Mouse (Mus musculus): ENCODE data around the gene 6430548M08Rik. TPM values are rescaled to one million over a fixed set of nuclear protein-coding genes. Genes with fewer than 3 reads are reported as not detected.
A peak's percentile ranks its signal among the peaks of the same experiment; 100 is the strongest.

The 6430548M08Rik gene
- polyA plus RNA-seq, 1 experiment from 2014 or later: 6.5 TPM

DNA sequence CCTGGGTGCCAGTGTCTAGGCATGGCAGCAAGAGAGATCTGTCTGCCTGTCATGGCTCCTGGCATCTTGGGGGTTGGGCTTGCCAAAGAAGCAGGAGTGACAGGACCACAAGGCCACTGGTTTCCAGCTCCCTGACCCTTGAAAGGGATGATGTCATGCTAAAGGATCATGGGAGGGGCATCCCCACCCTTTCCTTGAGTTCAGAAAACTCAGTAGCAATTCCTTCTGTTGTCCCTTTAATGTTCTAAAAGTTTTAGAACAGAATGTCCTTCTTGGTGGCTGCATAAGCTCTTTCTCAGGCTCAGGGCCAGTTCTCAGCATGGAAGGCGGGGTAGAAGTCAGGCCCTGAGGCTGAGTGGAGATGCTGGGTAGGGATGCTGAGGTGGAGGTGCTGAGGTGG lies 59.2 kb downstream of the 6430548M08Rik start:
- no peaks in the 10 kb centered on the region for H3K36me3 ChIP-seq
- peaks cover 22% of the 10 kb centered on the region for H3K4me1 ChIP-seq
- no peaks in the 10 kb centered on the region for H3K9me3 ChIP-seq
- H3K4me3 ChIP-seq: no peak overlapping the region
- no peak overlapping the region for H3K27ac ChIP-seq
- no peak overlapping the region for H3K4me2 ChIP-seq (replicated peaks)
- no peak for ATAC-seq (ENCODE audit: insufficient number of reproducible peaks, insufficient read depth, low FRiP score, low TSS enrichment)
- no peak overlapping the region for H3K9ac ChIP-seq
- peaks cover 37% of the 10 kb centered on the region for H3K27me3 ChIP-seq
- 66% methylated on average over 1 of the region's 1 CpGs for WGBS

DNA sequence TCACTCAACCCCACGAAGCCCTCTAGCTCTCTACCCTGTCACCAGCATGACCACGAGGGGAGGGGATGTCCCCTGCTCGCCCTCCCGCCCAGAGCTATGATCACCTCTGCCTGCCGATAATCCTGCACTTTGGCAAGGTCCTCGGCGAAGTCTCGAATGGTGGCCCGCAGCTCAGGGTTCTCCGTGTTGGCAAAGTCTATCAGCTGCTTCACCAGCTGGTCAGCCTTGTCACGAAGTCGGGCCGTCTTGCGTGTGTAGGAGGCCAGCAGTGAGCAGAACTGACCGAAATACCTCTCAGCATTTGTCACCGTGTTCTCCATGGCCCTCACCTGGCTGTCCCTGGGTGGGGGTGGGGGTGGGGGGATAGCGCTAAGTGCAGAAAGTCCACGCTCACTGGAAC lies 60.7 kb downstream of the 6430548M08Rik start:
- peaks cover 32% of the 10 kb centered on the region for H3K4me1 ChIP-seq

DNA sequence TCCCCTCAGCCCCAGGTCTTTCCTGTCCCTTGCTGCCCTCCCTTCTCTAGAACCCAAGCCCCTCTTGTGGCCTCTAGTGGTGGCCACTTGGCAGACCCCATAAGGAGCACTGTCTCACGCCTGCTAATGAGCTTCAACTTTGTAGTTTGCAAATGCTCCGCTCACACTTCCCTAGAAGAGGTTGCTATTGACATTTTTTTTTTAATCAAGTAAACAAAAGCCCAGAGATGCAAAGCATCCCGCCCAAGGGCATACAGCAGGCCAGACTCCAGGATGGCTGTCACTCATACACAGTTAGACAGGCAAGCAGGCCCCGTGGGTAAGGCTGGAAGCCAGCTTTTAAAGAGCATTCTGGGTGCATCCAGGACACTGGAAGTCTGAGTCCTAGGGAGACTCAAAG lies 62.7 kb downstream of the 6430548M08Rik start:
- H3K9me3 ChIP-seq: no peaks in the 10 kb centered on the region
- H3K4me3 ChIP-seq: no peak overlapping the region
- 24% methylated on average over 4 of the region's 4 CpGs for WGBS
- H3K27me3 ChIP-seq: peaks cover 33% of the 10 kb centered on the region
- H3K27ac ChIP-seq: peak overlapping the region; percentile 58; the same call in 1 of the 2 replicates
- peak overlapping the region; percentile 52 for H3K4me2 ChIP-seq (replicated peaks)
- peaks cover 39% of the 10 kb centered on the region for H3K4me1 ChIP-seq
- no peak for ATAC-seq (ENCODE audit: insufficient number of reproducible peaks, insufficient read depth, low FRiP score, low TSS enrichment)
- H3K9ac ChIP-seq: no peak overlapping the region
- H3K36me3 ChIP-seq: no peaks in the 10 kb centered on the region

More for the DNA sequence above, 60.7 kb downstream of the 6430548M08Rik start:
- no peaks in the 10 kb centered on the region for H3K9me3 ChIP-seq
- no peak overlapping the region for H3K9ac ChIP-seq
- no peaks in the 10 kb centered on the region for H3K36me3 ChIP-seq
- no peak for ATAC-seq (ENCODE audit: insufficient number of reproducible peaks, insufficient read depth, low FRiP score, low TSS enrichment)
- 40% methylated on average over 18 of the region's 18 CpGs for WGBS
- no peak overlapping the region for H3K4me2 ChIP-seq (replicated peaks)
- no peak overlapping the region for H3K4me3 ChIP-seq
- H3K27me3 ChIP-seq: peaks cover 33% of the 10 kb centered on the region
- no peak overlapping the region for H3K27ac ChIP-seq

- H3K4me3 ChIP-seq: 0 out of 2 replicates have a peak within 1 kb of the TSS, but pooled peaks have one; percentile 6
- peak; percentile 72 for ATAC-seq (ENCODE audit: insufficient number of reproducible peaks, insufficient read depth, low FRiP score, low TSS enrichment)
Measured at GRCm38 (mm10) chr8:120177318-120178123, 63.6 kb downstream of the 6430548M08Rik start, which contains the start of gene Fam92b. TSS of gene Fam92b (minus strand) at chr8:120177466.

DNA sequence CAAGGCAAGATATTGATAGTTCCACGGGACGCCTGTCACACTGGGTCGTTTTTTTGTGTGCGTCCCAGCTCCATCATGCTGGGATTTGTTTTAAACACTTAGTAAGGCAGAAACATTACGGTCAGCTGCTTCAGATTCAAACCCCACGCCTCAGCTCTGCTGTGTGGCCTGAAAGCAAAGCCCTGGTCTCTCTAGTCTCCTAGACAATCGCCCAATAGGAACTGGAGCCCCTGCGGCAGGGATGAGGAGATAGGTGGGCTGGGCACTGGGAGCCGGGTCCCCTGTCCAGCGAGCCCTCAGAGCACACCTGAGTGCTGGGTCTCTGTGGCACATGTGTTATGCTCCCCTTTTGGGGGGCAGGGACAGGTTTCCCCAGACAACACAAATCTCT lies 64.2 kb downstream of the 6430548M08Rik start:
- no peaks in the 10 kb centered on the region for H3K36me3 ChIP-seq
- no peak for ATAC-seq (ENCODE audit: insufficient number of reproducible peaks, insufficient read depth, low FRiP score, low TSS enrichment)
- H3K9me3 ChIP-seq: no peaks in the 10 kb centered on the region
- 5% methylated on average over 10 of the region's 10 CpGs for WGBS
- H3K27me3 ChIP-seq: peaks cover 33% of the 10 kb centered on the region
- H3K9ac ChIP-seq: no peak overlapping the region
- H3K4me2 ChIP-seq (replicated peaks): peak overlapping the region; percentile 52
- H3K4me3 ChIP-seq: no peak overlapping the region
- H3K4me1 ChIP-seq: peaks cover 39% of the 10 kb centered on the region
- H3K27ac ChIP-seq: no peak overlapping the region

More at GRCm38 (mm10) chr8:120177318-120178123, 63.6 kb downstream of the 6430548M08Rik start, which contains the start of gene Fam92b:
- H3K9me3 ChIP-seq: no peaks in the 10 kb centered on the region
- H3K27me3 ChIP-seq: peaks cover 33% of the 10 kb centered on the region
- 0% methylated on average over 23 of the region's 26 CpGs for WGBS
- H3K4me1 ChIP-seq: peaks cover 39% of the 10 kb centered on the region
- 0 out of 2 replicates have a peak within 1 kb of the TSS, but pooled peaks have one; percentile 30 for H3K9ac ChIP-seq
- no peaks in the 10 kb centered on the region for H3K36me3 ChIP-seq
- peak within 1 kb of the TSS; percentile 52 for H3K4me2 ChIP-seq (replicated peaks)
- peak within 1 kb of the TSS; percentile 58 for H3K27ac ChIP-seq

GRCm38 (mm10) chr8:120179027-120179431 lies 65.1 kb downstream of the 6430548M08Rik start:
- peak; percentile 55; the same call in 1 of the 2 replicates for ATAC-seq (ENCODE audit: insufficient number of reproducible peaks, insufficient read depth, low FRiP score, low TSS enrichment)
- H3K9ac ChIP-seq: no peak overlapping the region
- WGBS: 0% methylated on average over 10 of the region's 10 CpGs

GRCm38 (mm10) chr8:120180445-120180970 lies 66.6 kb downstream of the 6430548M08Rik start:
- Histone ChIP-seq H3K9me3 (no peaks in the 10 kb centered on the region), H3K4me2 (replicated peaks) (no peak overlapping the region), H3K36me3 (no peaks in the 10 kb centered on the region), H3K27me3 (peaks cover 16% of the 10 kb centered on the region), H3K4me3 (no peak overlapping the region), H3K9ac (no peak overlapping the region), H3K27ac (no peak overlapping the region), H3K4me1 (peaks cover 55% of the 10 kb centered on the region)
- 43% methylated on average over 7 of the region's 7 CpGs for WGBS
- no peak for ATAC-seq (ENCODE audit: insufficient number of reproducible peaks, insufficient read depth, low FRiP score, low TSS enrichment)

More at GRCm38 (mm10) chr8:120179027-120179431, 65.1 kb downstream of the 6430548M08Rik start:
- Histone ChIP-seq H3K27ac (no peak overlapping the region), H3K4me2 (replicated peaks) (peak overlapping the region; percentile 38), H3K9me3 (no peaks in the 10 kb centered on the region), H3K4me3 (no peak overlapping the region; the same call in 1 of the 2 replicates), H3K27me3 (peaks cover 31% of the 10 kb centered on the region), H3K4me1 (peaks cover 40% of the 10 kb centered on the region), H3K36me3 (no peaks in the 10 kb centered on the region)

DNA sequence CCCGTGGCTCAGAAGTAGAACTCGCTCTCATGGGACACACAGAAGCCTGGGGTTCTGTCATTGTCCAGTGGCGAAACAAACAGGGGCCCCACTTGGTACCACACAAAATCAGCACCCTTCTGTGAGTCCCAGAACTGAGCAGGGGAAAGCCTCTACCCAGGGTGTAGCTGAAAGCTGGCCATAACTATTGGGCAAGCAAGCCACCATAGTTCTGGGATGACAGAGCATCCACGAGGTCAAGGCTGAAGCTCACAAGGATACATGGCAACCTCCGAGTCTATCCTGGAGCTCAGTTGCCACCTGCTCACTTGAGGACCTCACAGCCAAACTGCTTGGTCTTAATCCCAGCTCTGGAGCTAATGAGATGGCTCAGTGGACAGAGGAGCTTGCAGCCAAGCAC lies 67.3 kb downstream of the 6430548M08Rik start:
- ATAC-seq (ENCODE audit: insufficient number of reproducible peaks, insufficient read depth, low FRiP score, low TSS enrichment): no peak
- no peak overlapping the region for H3K9ac ChIP-seq
- no peak overlapping the region for H3K4me2 ChIP-seq (replicated peaks)

DNA sequence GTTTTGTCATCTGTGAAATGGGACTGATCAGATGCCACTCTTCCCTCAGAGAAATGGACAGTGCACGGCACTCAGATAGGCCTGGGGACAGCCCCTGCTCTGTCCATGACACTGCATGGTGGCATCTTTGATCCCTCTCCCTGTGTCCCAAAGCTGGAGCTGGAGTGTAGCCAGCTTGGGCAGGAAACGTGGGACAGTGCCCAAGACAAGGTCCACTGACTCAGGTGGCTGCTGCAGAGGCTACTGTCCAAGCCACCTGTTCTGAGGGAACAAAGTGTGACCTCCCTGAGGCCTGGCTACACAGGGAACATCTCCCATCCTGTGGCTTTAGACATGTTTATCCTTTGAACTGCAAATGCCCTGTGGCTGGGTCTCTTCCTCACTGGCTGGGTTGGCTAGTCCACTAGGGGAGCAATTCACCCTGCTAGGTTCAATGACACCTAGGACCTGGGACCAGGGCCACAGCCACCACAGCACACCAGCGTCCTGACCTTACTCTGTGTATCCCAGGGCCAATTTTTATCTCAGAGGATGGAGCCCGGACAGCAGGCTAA lies 68.0 kb downstream of the 6430548M08Rik start:
- WGBS: 83% methylated on average over 4 of the region's 4 CpGs
- peaks cover 60% of the 10 kb centered on the region for H3K4me1 ChIP-seq
- no peak overlapping the region for H3K4me2 ChIP-seq (replicated peaks)
- no peak overlapping the region for H3K4me3 ChIP-seq
- ATAC-seq (ENCODE audit: insufficient number of reproducible peaks, insufficient read depth, low FRiP score, low TSS enrichment): no peak
- no peaks in the 10 kb centered on the region for H3K36me3 ChIP-seq
- no peak overlapping the region for H3K9ac ChIP-seq
- H3K27ac ChIP-seq: no peak overlapping the region
- peaks cover 5% of the 10 kb centered on the region for H3K27me3 ChIP-seq
- no peaks in the 10 kb centered on the region for H3K9me3 ChIP-seq

More for the DNA sequence above, 67.3 kb downstream of the 6430548M08Rik start:
- H3K4me3 ChIP-seq: no peak overlapping the region
- WGBS: 83% methylated on average over 5 of the region's 5 CpGs
- no peaks in the 10 kb centered on the region for H3K36me3 ChIP-seq
- H3K27me3 ChIP-seq: peaks cover 9% of the 10 kb centered on the region
- peaks cover 60% of the 10 kb centered on the region for H3K4me1 ChIP-seq
- H3K27ac ChIP-seq: no peak overlapping the region
- no peaks in the 10 kb centered on the region for H3K9me3 ChIP-seq

DNA sequence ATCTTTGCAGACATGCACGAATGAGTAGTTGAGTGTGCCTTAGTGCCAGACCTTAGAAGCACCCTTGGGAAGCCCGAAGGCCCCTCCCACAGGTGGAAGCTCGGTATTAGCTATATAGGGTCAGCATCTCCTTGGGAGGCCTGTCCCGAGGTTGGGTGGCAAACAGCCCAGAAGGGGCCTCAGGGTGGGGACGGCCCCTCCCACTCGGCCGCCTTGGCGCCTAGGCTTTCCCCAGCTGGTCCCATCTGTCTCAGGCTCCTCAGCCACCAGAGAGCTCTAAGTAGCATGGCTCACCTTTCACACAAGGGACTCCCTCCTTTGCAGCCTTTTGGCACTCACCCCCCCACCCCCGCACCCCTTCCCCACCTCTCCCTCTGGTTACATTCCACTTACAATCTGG lies 70.4 kb downstream of the 6430548M08Rik start:
- Histone ChIP-seq H3K4me2 (replicated peaks) (no peak overlapping the region), H3K9ac (peak overlapping the region; percentile 27; the same call in 1 of the 2 replicates), H3K27me3 (no peaks in the 10 kb centered on the region), H3K4me1 (peaks cover 45% of the 10 kb centered on the region), H3K4me3 (no peak overlapping the region), H3K36me3 (no peaks in the 10 kb centered on the region), H3K9me3 (no peaks in the 10 kb centered on the region), H3K27ac (peak overlapping the region; percentile 76)
- ATAC-seq (ENCODE audit: insufficient number of reproducible peaks, insufficient read depth, low FRiP score, low TSS enrichment): 0 out of 2 replicates have a peak, but pooled peaks have one; percentile 7
- 28% methylated on average over 9 of the region's 9 CpGs for WGBS

DNA sequence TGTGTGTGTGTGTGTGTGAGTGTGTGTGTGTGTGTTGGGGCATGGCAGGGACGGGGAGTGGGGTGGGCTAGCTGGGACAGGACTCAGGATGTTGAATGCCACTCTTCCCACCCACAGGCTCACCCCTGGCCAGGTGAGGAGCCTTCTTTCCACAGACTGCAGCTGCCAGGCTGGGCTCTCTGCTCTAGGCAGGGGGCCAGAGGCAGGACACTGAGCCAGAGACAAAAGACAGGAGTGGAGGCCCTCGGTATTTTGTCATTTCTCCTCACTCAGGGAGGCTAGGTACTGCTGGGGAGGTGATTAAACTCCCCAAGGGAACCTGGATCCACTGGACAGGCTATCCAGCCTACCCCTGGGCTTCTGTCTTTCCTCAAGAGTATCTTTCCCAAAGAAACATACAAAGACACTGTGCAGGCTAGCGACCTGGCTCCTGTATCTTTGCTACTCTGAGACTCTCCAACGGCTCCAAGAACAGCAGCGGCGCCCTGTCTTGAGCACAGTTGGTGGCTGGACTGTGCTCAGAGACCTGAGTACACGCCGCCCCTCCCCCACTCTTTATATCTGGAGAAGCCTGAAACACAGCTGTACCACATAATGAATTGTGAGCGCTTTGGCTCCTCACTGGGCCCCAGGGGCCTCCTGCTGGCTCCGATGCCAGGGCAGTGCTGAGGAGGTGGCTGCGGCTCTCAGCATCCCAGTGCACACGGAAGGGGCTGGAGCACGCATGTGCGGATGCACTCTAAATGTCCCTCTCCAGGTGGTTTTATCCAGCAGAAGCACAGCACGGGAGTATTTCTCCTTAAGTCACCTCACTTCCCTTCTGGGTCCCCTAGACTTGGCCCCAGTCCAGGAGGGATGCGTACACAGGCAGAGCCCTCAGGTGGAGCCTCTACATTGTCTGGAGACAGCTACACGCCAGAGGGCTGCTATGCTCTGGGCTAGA lies 71.2 kb downstream of the 6430548M08Rik start:
- H3K4me3 ChIP-seq: no peak overlapping the region
- H3K9ac ChIP-seq: peak overlapping the region; percentile 27; the same call in 1 of the 2 replicates
- no peaks in the 10 kb centered on the region for H3K9me3 ChIP-seq
- H3K4me1 ChIP-seq: peaks cover 44% of the 10 kb centered on the region
- peak overlapping the region; percentile 30 for H3K4me2 ChIP-seq (replicated peaks)
- H3K27ac ChIP-seq: peak overlapping the region; percentile 76
- H3K36me3 ChIP-seq: no peaks in the 10 kb centered on the region
- WGBS: 21% methylated on average over 17 of the region's 17 CpGs
- H3K27me3 ChIP-seq: no peaks in the 10 kb centered on the region
- peak; percentile 37; the same call in 1 of the 2 replicates for ATAC-seq (ENCODE audit: insufficient number of reproducible peaks, insufficient read depth, low FRiP score, low TSS enrichment)

All from embryonic facial prominence, embryonic 12.5 days (tissue).